Comparison of ENCODE assay signal across 10 mouse cellular contexts in genomic region chr8:10665821-10666283, GRCm38 (mm10).
DNase-seq lines count a peak whose midpoint lies in the region; ATAC-seq and TF ChIP-seq lines count a peak whose summit lies in the region.
"Had no signal": no experiment of that assay in that cellular context is flagged by ENCODE, and none has a peak within 500 bp of the region (broad histone marks: within the 10 kb centered on the region; RNA-seq: fewer than 3 reads in every experiment).

No protein-coding gene starts in this region.

- peak overlapping the region; percentile 77 for H3K27ac ChIP-seq in hindbrain, embryonic 10.5 days
- no peak overlapping the region for H3K27ac ChIP-seq in neural tube, embryonic 12.5 days

- 41% methylated on average over 4 of the region's 4 CpGs for WGBS in lung, adult 2 months
- 13% methylated on average over 4 of the region's 4 CpGs for WGBS in hindbrain, embryonic 10.5 days
- WGBS in neural tube, embryonic 12.5 days: 4% methylated on average over 4 of the region's 4 CpGs

- H3K9me3 ChIP-seq in hindbrain, embryonic 10.5 days: 0 out of 2 replicates have a peak, but pooled peaks cover 4% of the 10 kb centered on the region
- H3K9me3 ChIP-seq in neural tube, embryonic 12.5 days: no peaks in the 10 kb centered on the region

- ATAC-seq in neural tube, embryonic 12.5 days (ENCODE audit: low FRiP score, low read depth): peak; percentile 58; the same call in 1 of the 2 replicates

- peaks cover 2% of the 10 kb centered on the region for H3K4me1 ChIP-seq in lung, adult 2 months (ENCODE audit: control insufficient read depth, insufficient read depth, low read length)
- peaks cover 43% of the 10 kb centered on the region for H3K4me1 ChIP-seq in hindbrain, embryonic 10.5 days (replicated peaks)
- peaks cover 22% of the 10 kb centered on the region for H3K4me1 ChIP-seq in neural tube, embryonic 12.5 days

- H3K9ac ChIP-seq in neural tube, embryonic 12.5 days: no peak overlapping the region

- no peak overlapping the region for H3K4me3 ChIP-seq in lung, adult 2 months (replicated peaks; ENCODE audit: extremely low read depth, low read depth, low read length)
- H3K4me3 ChIP-seq in hindbrain, embryonic 10.5 days: no peak overlapping the region
- no peak overlapping the region for H3K4me3 ChIP-seq in neural tube, embryonic 12.5 days

- DNase-seq in lung, postnatal 36 days: peak; percentile 21
- DNase-seq in lung, adult 2 months: no peak
- peak; percentile 88 for DNase-seq in R1 (ENCODE audit: low read depth, low spot score)
- no peak for DNase-seq in hindbrain, embryonic 10.5 days (ENCODE audit: low spot score)
- DNase-seq in gastrocnemius, postnatal 4 days (ENCODE audit: low spot score in 2 of 2): no peak
- DNase-seq in kidney, postnatal 25 days: no peak
- DNase-seq: heart, postnatal 14 days; right cerebral cortex, postnatal 14 days had no signal

- TF ChIP-seq POLR2A in lung, adult 2 months (IDR thresholded peaks at IDR 0.05; ENCODE audit: borderline replicate concordance, extremely low read depth, low read depth, low read length): no peak

- H3K27me3 ChIP-seq in hindbrain, embryonic 10.5 days (ENCODE audit: insufficient read depth, poor library complexity, severe bottlenecking): no peaks in the 10 kb centered on the region; the same call in 1 of the 2 replicates
- H3K27me3 ChIP-seq in neural tube, embryonic 12.5 days (replicated peaks): no peaks in the 10 kb centered on the region
- H3K27me3 ChIP-seq: Patski had no signal

- H3K36me3 ChIP-seq in hindbrain, embryonic 10.5 days: no peaks in the 10 kb centered on the region
- no peaks in the 10 kb centered on the region for H3K36me3 ChIP-seq in neural tube, embryonic 12.5 days

- TF ChIP-seq CTCF in lung, adult 2 months (IDR thresholded peaks at IDR 0.05; ENCODE audit: insufficient read depth, low read length): no peak

- no peak overlapping the region for H3K4me2 ChIP-seq in neural tube, embryonic 12.5 days (replicated peaks)

Comparison
In these comparisons a context has a peak if more than half of its experiments do, and no peak if none do; other contexts are left out.
1. DNase-seq: peak in lung, postnatal 36 days (single experiment) and R1 (single experiment); none in lung, adult 2 months (single experiment), hindbrain, embryonic 10.5 days (single experiment), gastrocnemius, postnatal 4 days (0 of 2) and kidney, postnatal 25 days (0 of 2).